Mouse (Mus musculus) C2C12 (cell line): ENCODE data around the gene Setd1b.

ENCODE experiments used
- CEBPB ChIP-seq: IDR thresholded peaks from one replicate; pipeline ENCODE4 v1.6.1; 2011; ENCODE audit warnings: low read depth, mild to moderate bottlenecking, control low read depth, moderate library complexity
- CTCF ChIP-seq: IDR thresholded peaks from one replicate; pipeline ENCODE4 v1.5.1; 2011; ENCODE audit not compliant: control insufficient read depth, insufficient read depth, insufficient read length
- MAX ChIP-seq: IDR thresholded peaks from one replicate; pipeline ENCODE4 v1.6.1; 2011; ENCODE audit warnings: mild to moderate bottlenecking, control low read depth
- MYOD1 ChIP-seq: IDR thresholded peaks from one replicate; pipeline ENCODE4 v1.6.1; 2011; ENCODE audit warnings: low read depth; ENCODE audit not compliant: control insufficient read depth, insufficient read length
- USF1 ChIP-seq: IDR thresholded peaks from one replicate; pipeline ENCODE4 v1.6.1; 2011; ENCODE audit warnings: low read depth, mild to moderate bottlenecking, control low read depth, moderate library complexity

- no peak for TF ChIP-seq CTCF
- TF ChIP-seq CEBPB: no peak
- TF ChIP-seq MYOD1: no peak
- TF ChIP-seq USF1: no peak
- no peak for TF ChIP-seq MAX
These were observed 13.4 kb upstream of the Setd1b start for GRCm38 (mm10) chr5:123128426-123129169.
